Mouse (Mus musculus) liver, adult 2 months (tissue): ENCODE data around the gene Tmem131.

Source experiments
- CTCF ChIP-seq: fragments of 200-500 bp; IDR thresholded peaks from 2 replicates; pipeline ENCODE4 v1.5.1; 2011; ENCODE audit warnings: low read depth, low read length, control low read depth
- POLR2A ChIP-seq: fragments of 200-500 bp; IDR thresholded peaks from 2 replicates; pipeline ENCODE4 v1.6.1; 2011; ENCODE audit warnings: low read length, control low read depth; ENCODE audit not compliant: insufficient read depth; ENCODE audit errors: extremely low read depth

- TF ChIP-seq CTCF (no peak), POLR2A (no peak)
Observed at GRCm38 (mm10) chr1:36902533-36903315, 40.7 kb downstream of the Tmem131 start.
